Mouse (Mus musculus): ENCODE measurements around the gene Prss45.

The Prss45 gene

GRCm38 (mm10) chr9:110857781-110858472 is 23.5 kb downstream of the Prss45 start, which contains the start of gene Prss50:
Gene Prss50, plus strand, starts transcription at chr9:110857967.
- DNase-seq (ENCODE audit: low read depth in 1 of 2, low spot score in 2 of 2), result no peak

- DNase-seq (ENCODE audit: low read depth in 1 of 2, low spot score in 2 of 2), result no peak
These were observed 24.1 kb downstream of the Prss45 start for GRCm38 (mm10) chr9:110858523-110858922.

- DNase-seq (ENCODE audit: low read depth in 1 of 2, low spot score in 2 of 2), result no peak
These were observed 24.7 kb downstream of the Prss45 start for GRCm38 (mm10) chr9:110858967-110859596.

- DNase-seq (ENCODE audit: low read depth in 1 of 2, low spot score in 2 of 2), result no peak
These were observed 36.6 kb downstream of the Prss45 start for GRCm38 (mm10) chr9:110871030-110871429.

- no peak for DNase-seq (ENCODE audit: low read depth in 1 of 2, low spot score in 2 of 2)
These were observed 39.6 kb downstream of the Prss45 start for GRCm38 (mm10) chr9:110873681-110874659.

- DNase-seq (ENCODE audit: low read depth in 1 of 2, low spot score in 2 of 2), result no peak
These were observed 40.3 kb downstream of the Prss45 start for GRCm38 (mm10) chr9:110874660-110875191.

- no peak for DNase-seq (ENCODE audit: low read depth in 1 of 2, low spot score in 2 of 2)
These were observed 40.9 kb downstream of the Prss45 start for GRCm38 (mm10) chr9:110875288-110875695.

- no peak for DNase-seq (ENCODE audit: low read depth in 1 of 2, low spot score in 2 of 2)
These were observed 43.0 kb downstream of the Prss45 start for GRCm38 (mm10) chr9:110877353-110877752.

- DNase-seq (ENCODE audit: low read depth in 1 of 2, low spot score in 2 of 2), result no peak
These were observed 43.5 kb downstream of the Prss45 start for GRCm38 (mm10) chr9:110877888-110878287.

- DNase-seq (ENCODE audit: low read depth in 1 of 2, low spot score in 2 of 2), result no peak
These were observed 45.0 kb downstream of the Prss45 start, which contains the start of gene Als2cl for GRCm38 (mm10) chr9:110879191-110879920. Gene Als2cl, plus strand, starts transcription at chr9:110879870.

GRCm38 (mm10) chr9:110879998-110880561 is 45.7 kb downstream of the Prss45 start, which contains the start of gene Tmie:
Gene Tmie, minus strand, starts transcription at chr9:110880113.
- no peak for DNase-seq (ENCODE audit: low read depth in 1 of 2, low spot score in 2 of 2)

GRCm38 (mm10) chr9:110880772-110881171 is 46.4 kb downstream of the Prss45 start:
- DNase-seq (ENCODE audit: low read depth in 1 of 2, low spot score in 2 of 2), result no peak

- DNase-seq (ENCODE audit: low read depth in 1 of 2, low spot score in 2 of 2), result no peak
These were observed 47.6 kb downstream of the Prss45 start for GRCm38 (mm10) chr9:110881953-110882352.

- DNase-seq (ENCODE audit: low read depth in 1 of 2, low spot score in 2 of 2), result no peak
These were observed 53.3 kb downstream of the Prss45 start for GRCm38 (mm10) chr9:110887388-110888303.

GRCm38 (mm10) chr9:110888935-110889334 is 54.5 kb downstream of the Prss45 start:
- DNase-seq (ENCODE audit: low read depth in 1 of 2, low spot score in 2 of 2), result no peak

GRCm38 (mm10) chr9:110890026-110890783 is 55.8 kb downstream of the Prss45 start:
- no peak for DNase-seq (ENCODE audit: low read depth in 1 of 2, low spot score in 2 of 2)
